Mouse (Mus musculus) kidney, adult 18-20 months (tissue): ENCODE measurements around the gene Parp6.

ENCODE experiments used
- DNase-seq: peaks from one replicate; pipeline ENCODE4 v3.0.0; 2021

Gene Parp6

DNA sequence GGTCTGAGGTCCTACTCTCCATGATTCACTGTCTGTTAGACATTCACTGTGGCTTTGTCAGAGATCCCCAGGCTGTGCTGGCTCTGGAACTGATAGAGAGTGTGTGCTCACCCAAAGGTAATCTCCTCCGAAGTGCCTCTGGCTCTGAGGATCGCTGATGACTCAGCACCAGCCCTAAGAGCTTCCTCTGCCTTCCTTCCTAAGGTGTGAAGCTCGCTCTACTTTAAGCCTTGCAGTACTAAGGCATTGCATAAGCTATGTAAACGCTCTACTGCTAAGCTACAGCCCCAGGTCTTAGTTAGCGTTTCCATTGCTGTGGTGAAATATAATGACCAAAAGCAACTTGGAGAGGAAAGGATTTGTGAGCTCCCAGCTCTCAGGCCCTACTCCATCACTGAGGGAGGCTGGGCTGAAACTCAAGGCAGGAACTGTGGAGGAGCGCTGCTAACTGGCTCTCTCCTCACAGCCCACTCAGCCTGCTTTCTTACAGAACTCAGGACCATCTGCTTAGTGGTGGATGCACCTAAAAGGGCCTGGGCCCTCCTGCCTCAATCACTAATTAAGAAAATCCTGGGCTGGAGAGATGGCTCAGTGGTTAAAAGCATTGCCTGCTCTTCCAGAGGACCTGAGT, 70.4 kb downstream of the Parp6 start:
- DNase-seq, result no peak

DNA sequence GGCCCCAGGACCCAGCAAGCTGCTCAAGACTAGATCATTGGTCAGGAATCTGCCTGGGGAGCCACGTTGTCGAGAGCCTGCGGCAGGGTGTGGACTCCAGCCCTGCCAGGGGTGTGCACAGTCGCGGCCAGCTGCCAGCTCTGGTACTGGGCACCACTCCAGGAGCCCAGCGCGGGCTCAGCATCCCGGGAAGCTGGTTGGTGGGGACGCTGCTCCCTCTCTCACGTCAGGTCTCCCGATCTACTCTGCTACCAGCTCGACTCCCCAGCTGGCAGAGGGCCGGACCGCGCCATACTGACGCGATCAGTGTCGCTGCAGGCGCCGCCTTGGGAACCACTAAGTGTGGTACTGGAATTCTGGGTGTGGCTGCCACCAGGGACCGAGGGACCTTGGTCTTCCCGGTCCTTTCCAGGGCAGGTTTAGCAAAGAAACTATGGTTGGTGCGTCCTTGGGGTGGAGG, 74.6 kb downstream of the Parp6 start:
- peak; percentile 86 for DNase-seq

DNA sequence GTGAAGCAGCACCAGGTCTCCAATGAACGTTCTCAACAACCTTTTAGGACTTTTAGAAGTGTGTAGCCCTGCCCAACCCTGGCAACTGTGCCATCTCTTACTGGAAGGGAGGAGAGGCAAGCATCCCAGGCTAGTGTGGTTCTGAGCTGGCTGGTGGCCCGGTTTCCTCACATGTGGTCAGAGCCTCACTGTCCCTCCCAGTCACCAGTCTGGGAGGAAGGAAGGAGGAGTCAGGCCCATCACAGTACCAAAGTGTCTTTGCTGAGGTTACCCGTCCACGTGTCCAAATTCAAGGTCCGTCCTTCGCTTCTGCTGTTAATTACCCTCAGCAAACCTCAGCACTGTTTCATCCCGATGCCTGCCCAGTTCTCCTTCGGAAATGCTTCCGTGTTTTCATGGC, 75.1 kb downstream of the Parp6 start:
- DNase-seq, result peak; percentile 21

DNA sequence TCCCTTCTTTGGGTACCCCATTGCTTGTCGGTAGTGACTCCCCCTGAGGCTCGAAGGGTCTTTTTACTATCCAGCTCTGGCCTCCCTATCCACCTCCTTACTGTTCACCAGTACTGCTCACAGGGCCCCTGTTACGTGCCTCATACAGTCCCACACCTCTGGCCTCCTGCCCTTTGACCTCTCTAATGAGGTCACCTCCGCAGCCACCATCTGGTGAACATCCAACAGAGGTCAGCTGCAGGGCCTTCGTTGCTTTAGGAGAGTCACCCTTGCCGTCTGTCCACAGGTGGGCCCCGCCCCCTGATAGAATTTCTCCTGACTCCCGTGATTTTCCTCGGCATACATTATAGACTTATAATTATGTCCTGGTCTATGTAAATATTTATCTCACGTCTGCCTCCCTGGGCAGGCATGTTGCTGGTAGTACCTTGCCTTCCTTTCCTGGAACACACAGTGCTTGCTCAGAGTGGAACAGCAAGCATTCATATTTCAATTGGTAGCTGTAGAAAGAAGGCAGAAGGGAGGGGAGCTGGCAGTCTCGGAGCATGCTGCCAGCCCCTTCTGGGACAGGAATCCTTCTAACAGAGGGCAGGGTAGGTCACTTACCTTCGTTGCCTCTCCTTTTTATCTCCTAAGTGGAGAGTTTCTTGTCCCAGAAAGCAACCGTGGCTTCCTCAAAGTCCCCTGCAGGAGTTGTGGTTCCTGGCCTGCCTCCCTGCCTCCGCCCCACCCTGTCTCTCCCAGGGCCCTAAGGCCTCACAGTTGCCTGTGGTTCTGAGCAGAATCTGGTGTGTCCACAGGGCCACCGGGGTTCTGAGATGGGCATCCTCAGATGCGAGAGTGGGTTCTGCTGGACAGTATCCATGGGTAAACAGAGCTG, 77.7 kb downstream of the Parp6 start:
- DNase-seq, result no peak

DNA sequence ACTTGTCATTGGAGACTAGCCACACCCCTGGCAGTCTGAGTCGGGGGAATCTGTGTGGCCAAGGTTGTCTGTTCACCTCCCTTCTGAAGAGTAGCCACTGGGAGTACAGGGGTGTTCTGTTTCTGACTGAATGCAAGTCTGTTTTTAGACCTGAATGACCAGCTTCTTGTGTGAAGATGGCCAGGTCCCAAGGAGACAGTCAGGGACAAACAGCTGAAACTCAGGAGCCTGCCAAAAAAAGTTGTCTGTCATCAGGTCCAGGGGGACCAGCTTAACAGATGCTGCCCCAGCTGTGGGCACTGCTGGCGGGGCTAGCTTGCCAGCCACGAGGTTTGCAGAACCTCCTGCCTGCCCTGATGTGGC, 78.3 kb downstream of the Parp6 start:
- DNase-seq, result no peak

DNA sequence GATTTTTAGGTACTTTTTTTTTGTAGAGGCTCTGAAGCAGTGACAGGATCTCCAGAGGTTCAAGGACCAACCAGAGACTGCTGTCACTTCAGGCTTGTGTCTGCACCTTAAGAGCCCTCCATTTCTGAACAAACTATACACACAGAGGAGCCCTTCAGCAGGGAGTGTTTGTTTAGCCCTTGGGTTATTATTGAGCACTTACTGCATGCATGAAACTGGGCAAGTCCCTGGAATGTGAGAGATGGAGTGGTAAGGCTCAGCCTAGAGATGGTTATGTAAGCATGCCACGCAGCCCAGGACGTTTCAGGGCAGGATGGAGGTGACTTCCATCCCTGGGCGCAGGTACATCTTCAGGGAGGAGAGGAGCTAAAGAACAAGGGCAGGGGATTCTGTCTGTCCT, 79.3 kb downstream of the Parp6 start:
- DNase-seq, result no peak
